Mouse (Mus musculus) frontal cortex, postnatal 14 days (tissue): ENCODE measurements around the gene Dlg5.
A peak's percentile ranks its signal among the peaks of the same experiment; 100 is the strongest.

Source experiments
- DNase-seq, 2 experiments: peaks; one replicate each; pipeline ENCODE4 v3.0.0; 2022; ENCODE audit warnings: low spot score in 2 of 2

The Dlg5 gene

GRCm38 (mm10) chr14:24234411-24234810 is 11.3 kb downstream of the Dlg5 start:
- no peak for DNase-seq

- DNase-seq: peak; percentile 32 to 43
Measured at GRCm38 (mm10) chr14:24232641-24233633, 12.8 kb downstream of the Dlg5 start.

GRCm38 (mm10) chr14:24228549-24228948 is 17.2 kb downstream of the Dlg5 start:
- DNase-seq: no peak

- DNase-seq: no peak
Measured at GRCm38 (mm10) chr14:24227015-24227414, 18.7 kb downstream of the Dlg5 start.

GRCm38 (mm10) chr14:24226344-24226743 is 19.4 kb downstream of the Dlg5 start:
- no peak for DNase-seq

- DNase-seq: no peak
Measured at GRCm38 (mm10) chr14:24222759-24223158, 23.0 kb downstream of the Dlg5 start.

GRCm38 (mm10) chr14:24222273-24222672 is 23.4 kb downstream of the Dlg5 start:
- DNase-seq: no peak

GRCm38 (mm10) chr14:24217362-24217722 is 28.4 kb downstream of the Dlg5 start:
- DNase-seq: no peak

GRCm38 (mm10) chr14:24216678-24217361 is 28.9 kb downstream of the Dlg5 start:
- DNase-seq: no peak

- no peak for DNase-seq
Measured at GRCm38 (mm10) chr14:24216064-24216463, 29.7 kb downstream of the Dlg5 start.

GRCm38 (mm10) chr14:24214436-24214835 is 31.3 kb downstream of the Dlg5 start:
- DNase-seq: no peak

- DNase-seq: no peak
Measured at GRCm38 (mm10) chr14:24213336-24213735, 32.4 kb downstream of the Dlg5 start.

- no peak for DNase-seq
Measured at GRCm38 (mm10) chr14:24212861-24213260, 32.9 kb downstream of the Dlg5 start.

GRCm38 (mm10) chr14:24207360-24207752 is 38.4 kb downstream of the Dlg5 start:
- no peak for DNase-seq

GRCm38 (mm10) chr14:24206736-24207359 is 38.9 kb downstream of the Dlg5 start:
- no peak for DNase-seq

GRCm38 (mm10) chr14:24206314-24206713 is 39.4 kb downstream of the Dlg5 start:
- DNase-seq: no peak

GRCm38 (mm10) chr14:24205281-24205871 is 40.3 kb downstream of the Dlg5 start:
- no peak for DNase-seq

- DNase-seq: no peak
Measured at GRCm38 (mm10) chr14:24203210-24203609, 42.5 kb downstream of the Dlg5 start.

- no peak for DNase-seq
Measured at GRCm38 (mm10) chr14:24200771-24201170, 44.9 kb downstream of the Dlg5 start.

- DNase-seq: no peak
Measured at GRCm38 (mm10) chr14:24199732-24200131, 46.0 kb downstream of the Dlg5 start.

- DNase-seq: peak in 1 of 2 experiments; percentile 34
Measured at GRCm38 (mm10) chr14:24197865-24198264, 47.9 kb downstream of the Dlg5 start.

GRCm38 (mm10) chr14:24196947-24197346 is 48.8 kb downstream of the Dlg5 start:
- no peak for DNase-seq
